Mouse (Mus musculus): ENCODE measurements at regions not wholly inside any gene's neighbourhood (a gene's known extent, or its start where the extent isn't known, plus 50 kb on each side); places are given as distances from the start of the nearest gene placed in this dataset.
A peak's percentile ranks its signal among the peaks of the same experiment; 100 is the strongest.

GRCm38 (mm10) chr15:30029257-30029899 lies 143.0 kb upstream of the Ctnnd2 start:
- peak; percentile 68 for DNase-seq (ENCODE audit: low spot score)

- no peak for DNase-seq (ENCODE audit: low spot score)
Observed at GRCm38 (mm10) chr15:30035367-30035766, 137.0 kb upstream of the Ctnnd2 start.

- no peak for DNase-seq (ENCODE audit: low spot score)
Observed at GRCm38 (mm10) chr15:30050851-30051250, 121.5 kb upstream of the Ctnnd2 start.

- no peak for DNase-seq (ENCODE audit: low spot score)
Observed at GRCm38 (mm10) chr15:30059808-30060207, 112.6 kb upstream of the Ctnnd2 start.

GRCm38 (mm10) chr15:30060505-30061342 lies 111.7 kb upstream of the Ctnnd2 start:
- no peak for DNase-seq (ENCODE audit: low spot score)

GRCm38 (mm10) chr15:30071668-30072067 lies 100.7 kb upstream of the Ctnnd2 start:
- no peak for DNase-seq (ENCODE audit: low spot score)

- no peak for DNase-seq (ENCODE audit: low spot score)
Observed at GRCm38 (mm10) chr15:30072301-30072700, 100.1 kb upstream of the Ctnnd2 start.

GRCm38 (mm10) chr15:30087120-30087519 lies 85.3 kb upstream of the Ctnnd2 start:
- no peak for DNase-seq (ENCODE audit: low spot score)

GRCm38 (mm10) chr15:30122061-30122460 lies 50.3 kb upstream of the Ctnnd2 start:
- no peak for DNase-seq (ENCODE audit: low spot score)

Data from layer of hippocampus, adult 9-10 months (tissue).